Mouse (Mus musculus) megakaryocyte, embryonic 14.5 days (primary cell): ENCODE data around the gene Rassf5. TPM values are rescaled to one million over a fixed set of nuclear protein-coding genes. Genes with fewer than 3 reads are reported as not detected.

Experiments used
- H3K27me3 ChIP-seq: replicated peaks from 2 replicates; pipeline ENCODE3; 2012; ENCODE audit warnings: inconsistent platforms
- H3K36me3 ChIP-seq: replicated peaks from 2 replicates; pipeline ENCODE3; 2012; ENCODE audit warnings: low read length, inconsistent platforms, mixed read lengths
- H3K4me1 ChIP-seq: 2 replicates; pipeline ENCODE4 v1.6.1; 2012; ENCODE audit warnings: inconsistent platforms
- H3K4me3 ChIP-seq: replicated peaks from 2 replicates; pipeline ENCODE3; 2012; ENCODE audit warnings: moderate library complexity, mild to moderate bottlenecking, inconsistent platforms
- H3K9me3 ChIP-seq: 2 replicates; pipeline ENCODE4 v1.6.1; 2012; ENCODE audit warnings: inconsistent platforms
- FLI1 ChIP-seq: IDR thresholded peaks from 2 replicates; pipeline ENCODE4 v1.6.1; 2012; ENCODE audit warnings: low read length, inconsistent platforms, mixed read lengths
- GATA1 ChIP-seq: IDR thresholded peaks from 3 replicates; pipeline ENCODE4 v1.6.1; 2012; ENCODE audit warnings: mixed read lengths, low read length, inconsistent platforms, borderline replicate concordance
- polyA plus RNA-seq: library from polyadenylated mRNA; stranded (reverse); fragments of >175 nt; gene quantifications from 2 replicates; pipeline ENCODE4 v1.2.3, GENCODE M21; 2012; ENCODE audit warnings: low replicate concordance; ENCODE audit not compliant: insufficient read depth

Rassf5 gene
- polyA plus RNA-seq, 1 experiment: 3.0 TPM

GRCm38 (mm10) chr1:131279456-131279776 is 34.4 kb upstream of the Rassf5 start, which contains the start of gene Ikbke:
TSS of gene Ikbke (minus strand) at chr1:131279606.
- H3K4me1 ChIP-seq: peaks cover 88% of the 10 kb centered on the region
- peaks cover 25% of the 10 kb centered on the region for H3K36me3 ChIP-seq
- H3K9me3 ChIP-seq: no peaks in the 10 kb centered on the region
- TF ChIP-seq FLI1: no peak
- TF ChIP-seq GATA1: no peak
- peaks cover 9% of the 10 kb centered on the region for H3K27me3 ChIP-seq
- peak within 1 kb of the TSS; percentile 91 for H3K4me3 ChIP-seq

- Histone ChIP-seq H3K9me3 (no peaks in the 10 kb centered on the region), H3K4me1 (peaks cover 88% of the 10 kb centered on the region), H3K36me3 (peaks cover 28% of the 10 kb centered on the region), H3K27me3 (peaks cover 9% of the 10 kb centered on the region), H3K4me3 (peak overlapping the region; percentile 91)
- no peak for TF ChIP-seq GATA1
- no peak for TF ChIP-seq FLI1
Observed at GRCm38 (mm10) chr1:131278606-131279455, 33.8 kb upstream of the Rassf5 start.

- Histone ChIP-seq H3K36me3 (peaks cover 44% of the 10 kb centered on the region), H3K9me3 (no peaks in the 10 kb centered on the region), H3K4me3 (peak overlapping the region; percentile 20), H3K4me1 (peaks cover 90% of the 10 kb centered on the region), H3K27me3 (peaks cover 7% of the 10 kb centered on the region)
- TF ChIP-seq FLI1: no peak
- TF ChIP-seq GATA1: no peak
Observed at GRCm38 (mm10) chr1:131276831-131277230, 31.8 kb upstream of the Rassf5 start.

GRCm38 (mm10) chr1:131275577-131275976 is 30.5 kb upstream of the Rassf5 start:
- peaks cover 4% of the 10 kb centered on the region for H3K27me3 ChIP-seq
- H3K4me3 ChIP-seq: no peak overlapping the region
- H3K36me3 ChIP-seq: peaks cover 56% of the 10 kb centered on the region
- peaks cover 98% of the 10 kb centered on the region for H3K4me1 ChIP-seq
- no peaks in the 10 kb centered on the region for H3K9me3 ChIP-seq
- TF ChIP-seq GATA1 (no peak), FLI1 (no peak)

GRCm38 (mm10) chr1:131274725-131275539 is 29.9 kb upstream of the Rassf5 start:
- peaks cover 98% of the 10 kb centered on the region for H3K4me1 ChIP-seq
- H3K36me3 ChIP-seq: peaks cover 63% of the 10 kb centered on the region
- H3K9me3 ChIP-seq: no peaks in the 10 kb centered on the region
- H3K4me3 ChIP-seq: no peak overlapping the region
- peaks cover 4% of the 10 kb centered on the region for H3K27me3 ChIP-seq
- TF ChIP-seq FLI1 (no peak), GATA1 (no peak)

GRCm38 (mm10) chr1:131269797-131270578 is 24.9 kb upstream of the Rassf5 start:
- peaks cover 63% of the 10 kb centered on the region for H3K4me1 ChIP-seq
- peaks cover 14% of the 10 kb centered on the region for H3K27me3 ChIP-seq
- no peak overlapping the region for H3K4me3 ChIP-seq
- peaks cover 75% of the 10 kb centered on the region for H3K36me3 ChIP-seq
- H3K9me3 ChIP-seq: no peaks in the 10 kb centered on the region
- no peak for TF ChIP-seq GATA1
- TF ChIP-seq FLI1: no peak

GRCm38 (mm10) chr1:131268776-131269175 is 23.7 kb upstream of the Rassf5 start:
- no peaks in the 10 kb centered on the region for H3K9me3 ChIP-seq
- no peak overlapping the region for H3K4me3 ChIP-seq
- no peak for TF ChIP-seq FLI1
- TF ChIP-seq GATA1: no peak
- peaks cover 14% of the 10 kb centered on the region for H3K27me3 ChIP-seq
- H3K4me1 ChIP-seq: peaks cover 51% of the 10 kb centered on the region
- peaks cover 71% of the 10 kb centered on the region for H3K36me3 ChIP-seq

GRCm38 (mm10) chr1:131263905-131264304 is 18.8 kb upstream of the Rassf5 start:
- Histone ChIP-seq H3K36me3 (peaks cover 63% of the 10 kb centered on the region), H3K9me3 (no peaks in the 10 kb centered on the region), H3K4me3 (no peak overlapping the region), H3K27me3 (peaks cover 25% of the 10 kb centered on the region), H3K4me1 (peaks cover 9% of the 10 kb centered on the region)
- no peak for TF ChIP-seq GATA1
- no peak for TF ChIP-seq FLI1

GRCm38 (mm10) chr1:131260309-131260656 is 15.2 kb upstream of the Rassf5 start:
- Histone ChIP-seq H3K36me3 (peaks cover 80% of the 10 kb centered on the region), H3K27me3 (peaks cover 47% of the 10 kb centered on the region), H3K4me1 (peaks cover 5% of the 10 kb centered on the region), H3K9me3 (0 out of 2 replicates have a peak, but pooled peaks cover 3% of the 10 kb centered on the region), H3K4me3 (no peak overlapping the region)
- TF ChIP-seq FLI1: no peak
- no peak for TF ChIP-seq GATA1

GRCm38 (mm10) chr1:131259632-131260308 is 14.7 kb upstream of the Rassf5 start:
- Histone ChIP-seq H3K4me1 (peaks cover 10% of the 10 kb centered on the region), H3K4me3 (no peak overlapping the region), H3K9me3 (0 out of 2 replicates have a peak, but pooled peaks cover 3% of the 10 kb centered on the region), H3K36me3 (peaks cover 83% of the 10 kb centered on the region), H3K27me3 (peaks cover 50% of the 10 kb centered on the region)
- TF ChIP-seq FLI1 (no peak), GATA1 (no peak)
